Mouse (Mus musculus) liver, embryonic 16.5 days (tissue): ENCODE results near the gene Mansc1. TPM values are rescaled to one million over a fixed set of nuclear protein-coding genes. Genes with fewer than 3 reads are reported as not detected.

Experiments used
- ATAC-seq: fragments of 200-750 bp; cut with Nextera tagmentation; 2 replicates; pipeline ENCODE4 v1.8.0; 2017; ENCODE audit warnings: low read depth, mild to moderate bottlenecking, moderate number of reproducible peaks, moderate library complexity
- H3K27ac ChIP-seq: fragments of 300-500 bp; sonication (generic); 2 replicates; pipeline ENCODE4 v1.5.1; 2014; ENCODE audit warnings: mild to moderate bottlenecking, low read length
- H3K27me3 ChIP-seq: fragments of 300-500 bp; sonication (generic); 2 replicates; pipeline ENCODE4 v1.6.1; 2014; ENCODE audit warnings: low read depth, low read length, mixed read lengths; ENCODE audit not compliant: control insufficient read depth, insufficient read depth
- H3K36me3 ChIP-seq: fragments of 300-500 bp; sonication (generic); 2 replicates; pipeline ENCODE4 v1.6.1; 2014; ENCODE audit warnings: mild to moderate bottlenecking; ENCODE audit not compliant: control insufficient read depth, insufficient read depth
- H3K4me1 ChIP-seq: fragments of 300-500 bp; sonication (generic); 2 replicates; pipeline ENCODE4 v1.6.1; 2014; ENCODE audit warnings: low read depth, low read length, mixed read lengths; ENCODE audit not compliant: control insufficient read depth
- H3K4me2 ChIP-seq: fragments of 300-500 bp; sonication (generic); 2 replicates; pipeline ENCODE4 v1.6.1; 2014; ENCODE audit warnings: low read depth, low read length, mixed read lengths
- H3K4me3 ChIP-seq: fragments of 300-500 bp; sonication (generic); 2 replicates; pipeline ENCODE4 v1.5.1; 2014; ENCODE audit warnings: low read depth, mild to moderate bottlenecking, low read length
- H3K9ac ChIP-seq: fragments of 300-500 bp; sonication (generic); 2 replicates; pipeline ENCODE4 v1.6.1; 2014; ENCODE audit warnings: low read depth, low read length
- H3K9me3 ChIP-seq: fragments of 300-500 bp; sonication (generic); replicated peaks from 2 replicates; pipeline ENCODE4 v1.6.1; 2016; ENCODE audit warnings: low read length; ENCODE audit not compliant: control insufficient read depth
- WGBS: fragments of 180-500 bp; shearing (Covaris S2); extraction: QIAGEN DNeasy Blood & Tissue Kit; methylation state at CpG from one replicate; pipeline ENCODE4 v1.1.7; 2014; ENCODE audit not compliant: insufficient replicate concordance; 5-methylcytosine and 5-hydroxymethylcytosine counted together
- polyA plus RNA-seq: library from polyadenylated mRNA; unstranded; fragments of >200 nt; fragmentation: Nextera tagmentation; extraction: Ambion mirVana; gene quantifications from 2 replicates; pipeline ENCODE4 v1.2.1, GENCODE M21; 2015

Mansc1 gene
- polyA plus RNA-seq, 1 experiment from 2014 or later, result 0.80 TPM

- H3K36me3 ChIP-seq, result no peaks in the 10 kb centered on the region
- H3K27ac ChIP-seq, result peak within 1 kb of the TSS; percentile 83
- peaks cover 5% of the 10 kb centered on the region for H3K4me1 ChIP-seq
- H3K4me2 ChIP-seq, result peak within 1 kb of the TSS; percentile 74
- no peaks in the 10 kb centered on the region for H3K9me3 ChIP-seq
- peak within 1 kb of the TSS; percentile 89 for H3K9ac ChIP-seq
- no peaks in the 10 kb centered on the region for H3K27me3 ChIP-seq
- peak; percentile 88 for ATAC-seq
- under 1% methylated on average over 92 of the region's 99 CpGs for WGBS
- peak within 1 kb of the TSS; percentile 88 for H3K4me3 ChIP-seq
Measured at GRCm38 (mm10) chr6:134566818-134567485, 65.3 kb downstream of the Mansc1 start, which contains the start of gene Lrp6. Gene Lrp6, minus strand, starts transcription at chr6:134566965.

- Histone ChIP-seq H3K4me1 (peaks cover 5% of the 10 kb centered on the region), H3K9ac (peak overlapping the region; percentile 89), H3K4me3 (peak overlapping the region; percentile 88), H3K27ac (peak overlapping the region; percentile 79), H3K36me3 (no peaks in the 10 kb centered on the region), H3K9me3 (no peaks in the 10 kb centered on the region), H3K4me2 (peak overlapping the region; percentile 74), H3K27me3 (no peaks in the 10 kb centered on the region)
- peak; percentile 30 for ATAC-seq
- 0% methylated on average over 48 of the region's 64 CpGs for WGBS
Measured at GRCm38 (mm10) chr6:134566248-134566817, 66.0 kb downstream of the Mansc1 start.

- Histone ChIP-seq H3K27ac (peak overlapping the region; percentile 79), H3K27me3 (no peaks in the 10 kb centered on the region), H3K9me3 (no peaks in the 10 kb centered on the region), H3K4me1 (peaks cover 5% of the 10 kb centered on the region), H3K9ac (peak overlapping the region; percentile 89), H3K36me3 (no peaks in the 10 kb centered on the region), H3K4me2 (peak overlapping the region; percentile 74), H3K4me3 (peak overlapping the region; percentile 88)
- ATAC-seq, result no peak
- WGBS, result 2% methylated on average over 19 of the region's 19 CpGs
Measured at GRCm38 (mm10) chr6:134565606-134566247, 66.6 kb downstream of the Mansc1 start.

GRCm38 (mm10) chr6:134564539-134564938, 67.7 kb downstream of the Mansc1 start:
- no peak for ATAC-seq
- peaks cover 5% of the 10 kb centered on the region for H3K4me1 ChIP-seq
- 69% methylated on average over 2 of the region's 2 CpGs for WGBS
- H3K9me3 ChIP-seq, result no peaks in the 10 kb centered on the region
- H3K4me2 ChIP-seq, result peak overlapping the region; percentile 48
- no peaks in the 10 kb centered on the region for H3K27me3 ChIP-seq
- H3K36me3 ChIP-seq, result no peaks in the 10 kb centered on the region
- no peak overlapping the region; the same call in 1 of the 2 replicates for H3K4me3 ChIP-seq
- H3K27ac ChIP-seq, result no peak overlapping the region
- no peak overlapping the region for H3K9ac ChIP-seq

GRCm38 (mm10) chr6:134559635-134560034, 72.7 kb downstream of the Mansc1 start:
- Histone ChIP-seq H3K9ac (no peak overlapping the region), H3K27ac (0 out of 2 replicates have a peak overlapping the region, but pooled peaks have one; percentile 1), H3K4me1 (peaks cover 5% of the 10 kb centered on the region), H3K36me3 (no peaks in the 10 kb centered on the region), H3K9me3 (no peaks in the 10 kb centered on the region), H3K4me2 (no peak overlapping the region), H3K27me3 (no peaks in the 10 kb centered on the region), H3K4me3 (no peak overlapping the region)
- 67% methylated on average over 3 of the region's 3 CpGs for WGBS
- 0 out of 2 replicates have a peak, but pooled peaks have one; percentile 26 for ATAC-seq

Other genes starting within 250 kb of the Mansc1 start
- 0.09 TPM in 2 replicates for gene Bcl2l14, start 236.2 kb downstream of the Mansc1 start, polyA plus RNA-seq
- 6.6 and 7.8 TPM in 2 replicates for gene Lrp6, start 65.5 kb downstream of the Mansc1 start, polyA plus RNA-seq
- gene Borcs5, start 7.0 kb upstream of the Mansc1 start, polyA plus RNA-seq, result 6.4 and 8.2 TPM in 2 replicates
- 5.7 and 6.1 TPM in 2 replicates for gene Dusp16, start 160.1 kb upstream of the Mansc1 start, polyA plus RNA-seq
- 3.1 and 3.3 TPM in 2 replicates for gene Crebl2, start 197.7 kb upstream of the Mansc1 start, polyA plus RNA-seq